Mouse (Mus musculus) Muller cell, postnatal 12 days (primary cell): Measurements from ENCODE around the gene Afdn.

Experiments used
- DNase-seq: peaks from one replicate; pipeline ENCODE4 v3.0.0-alpha.2; 2015; ENCODE audit errors: inconsistent ontology term

Afdn gene

GRCm38 (mm10) chr17:13759853-13760627 lies at the start of gene Afdn:
TSS of gene Afdn (plus strand) at chr17:13760539.
- DNase-seq = peak; percentile 89

GRCm38 (mm10) chr17:13711173-13711572 lies 49.2 kb upstream of the Afdn start:
- DNase-seq = no peak

DNA sequence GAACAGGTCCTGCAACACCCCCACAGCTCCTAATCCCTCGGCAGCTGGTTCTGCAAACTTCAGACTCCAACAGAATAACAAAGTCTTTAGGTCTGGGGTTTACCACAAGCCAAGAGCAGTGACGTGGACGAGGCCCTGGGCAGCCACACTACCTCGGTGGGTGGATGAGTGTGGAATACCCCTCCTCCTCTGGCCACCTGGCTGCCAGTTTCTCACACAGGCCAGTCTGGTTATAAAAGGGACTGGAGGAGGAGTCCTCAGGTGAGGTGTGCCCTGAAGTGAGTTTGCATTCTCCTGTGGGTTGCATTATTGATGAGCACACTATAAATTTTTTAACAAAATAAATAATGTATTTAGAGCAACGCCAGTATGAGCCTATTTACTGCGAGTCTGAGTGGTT lies 48.2 kb upstream of the Afdn start:
- DNase-seq = no peak

DNA sequence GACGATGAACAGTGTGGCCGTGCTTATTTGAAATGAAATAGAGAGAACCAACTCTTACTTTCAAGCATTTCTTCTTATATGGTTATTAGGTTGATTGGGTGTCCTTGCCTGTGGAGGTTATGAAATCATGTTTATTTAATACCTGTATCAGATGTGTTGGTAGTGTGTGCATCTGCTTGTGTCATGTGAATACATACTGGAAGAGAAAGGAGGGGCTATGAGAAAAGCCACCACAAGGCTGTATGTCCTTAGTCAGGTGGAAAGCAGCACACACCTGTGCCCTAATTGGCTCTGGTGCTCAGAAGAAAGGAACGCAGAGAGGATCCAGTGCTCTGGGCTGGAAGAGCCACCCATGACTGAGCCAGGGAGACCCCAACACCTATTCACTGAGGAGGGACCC lies 47.8 kb upstream of the Afdn start:
- no peak for DNase-seq

- DNase-seq = no peak
Measured at GRCm38 (mm10) chr17:13714128-13714527, 46.2 kb upstream of the Afdn start.

- DNase-seq = no peak
Measured at GRCm38 (mm10) chr17:13714654-13715053, 45.7 kb upstream of the Afdn start.

- DNase-seq = no peak
Measured at GRCm38 (mm10) chr17:13715511-13715910, 44.8 kb upstream of the Afdn start.

DNA sequence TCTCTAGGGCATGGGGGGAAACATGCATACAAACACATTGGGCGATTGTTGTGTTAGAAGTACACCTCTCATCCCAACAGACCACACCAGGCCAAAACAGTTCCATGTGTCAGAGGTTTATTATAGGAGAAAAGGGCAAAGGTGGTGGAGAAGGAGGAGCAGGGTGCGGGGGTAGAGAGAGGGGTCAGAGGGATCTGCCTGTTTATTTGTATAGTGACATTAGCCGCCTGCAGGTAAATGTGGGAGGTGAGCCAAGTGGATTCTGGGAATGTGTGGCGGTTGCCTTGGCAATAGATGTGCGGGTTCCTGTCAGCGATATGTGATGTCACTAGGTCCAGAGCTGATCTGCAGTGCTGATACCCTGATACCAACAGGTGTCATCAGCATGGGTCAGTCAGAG lies 44.0 kb upstream of the Afdn start:
- no peak for DNase-seq

GRCm38 (mm10) chr17:13717428-13717827 lies 42.9 kb upstream of the Afdn start:
- DNase-seq = no peak

- DNase-seq = no peak
Measured at GRCm38 (mm10) chr17:13720187-13720586, 40.2 kb upstream of the Afdn start.

GRCm38 (mm10) chr17:13721372-13721771 lies 39.0 kb upstream of the Afdn start:
- no peak for DNase-seq

DNA sequence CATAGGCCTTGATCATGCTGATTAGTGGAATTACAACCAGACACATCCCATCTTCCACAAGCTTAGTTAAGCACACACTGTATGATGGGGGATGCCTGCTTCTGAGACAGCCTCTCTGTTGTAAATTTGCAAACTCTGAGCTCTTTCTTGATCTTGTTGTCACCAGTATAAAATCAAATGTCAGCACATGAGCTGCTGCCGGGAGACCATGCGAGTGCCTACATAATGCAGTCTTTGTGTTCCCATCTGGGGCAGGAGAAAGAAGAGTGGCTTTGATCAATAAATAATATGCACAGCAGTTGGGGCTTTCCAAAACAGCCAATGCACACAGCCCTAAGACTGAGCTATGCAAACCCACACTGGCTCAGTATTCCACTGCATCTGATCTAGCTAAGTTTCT lies 37.9 kb upstream of the Afdn start:
- DNase-seq = no peak

DNA sequence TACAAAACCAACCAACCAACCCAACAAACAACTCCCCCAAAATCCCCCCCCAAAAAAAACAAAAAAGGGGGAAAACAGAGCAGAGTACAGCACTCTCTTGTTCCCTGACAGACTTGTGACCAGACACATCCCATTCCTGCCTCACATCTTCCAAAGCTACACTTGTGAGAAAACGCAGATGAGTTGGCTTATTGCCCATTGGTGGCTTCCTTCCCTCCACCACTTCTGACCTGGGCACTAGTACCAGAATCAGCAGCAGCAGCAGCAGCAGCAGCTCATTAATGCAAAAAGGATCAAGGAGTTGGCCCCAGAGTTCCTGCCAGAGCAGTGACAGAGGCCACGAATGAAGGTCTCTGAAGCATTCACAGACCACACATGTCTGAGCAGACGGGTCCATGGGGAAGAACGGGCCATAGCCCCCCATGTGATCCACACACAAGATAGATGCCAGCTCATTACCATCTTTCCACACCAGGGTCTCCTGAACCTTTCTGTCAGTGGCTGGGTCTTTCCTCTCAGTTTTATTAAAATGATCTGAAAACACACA lies 35.3 kb upstream of the Afdn start:
- no peak for DNase-seq

GRCm38 (mm10) chr17:13726832-13727355 lies 33.4 kb upstream of the Afdn start:
- no peak for DNase-seq

DNA sequence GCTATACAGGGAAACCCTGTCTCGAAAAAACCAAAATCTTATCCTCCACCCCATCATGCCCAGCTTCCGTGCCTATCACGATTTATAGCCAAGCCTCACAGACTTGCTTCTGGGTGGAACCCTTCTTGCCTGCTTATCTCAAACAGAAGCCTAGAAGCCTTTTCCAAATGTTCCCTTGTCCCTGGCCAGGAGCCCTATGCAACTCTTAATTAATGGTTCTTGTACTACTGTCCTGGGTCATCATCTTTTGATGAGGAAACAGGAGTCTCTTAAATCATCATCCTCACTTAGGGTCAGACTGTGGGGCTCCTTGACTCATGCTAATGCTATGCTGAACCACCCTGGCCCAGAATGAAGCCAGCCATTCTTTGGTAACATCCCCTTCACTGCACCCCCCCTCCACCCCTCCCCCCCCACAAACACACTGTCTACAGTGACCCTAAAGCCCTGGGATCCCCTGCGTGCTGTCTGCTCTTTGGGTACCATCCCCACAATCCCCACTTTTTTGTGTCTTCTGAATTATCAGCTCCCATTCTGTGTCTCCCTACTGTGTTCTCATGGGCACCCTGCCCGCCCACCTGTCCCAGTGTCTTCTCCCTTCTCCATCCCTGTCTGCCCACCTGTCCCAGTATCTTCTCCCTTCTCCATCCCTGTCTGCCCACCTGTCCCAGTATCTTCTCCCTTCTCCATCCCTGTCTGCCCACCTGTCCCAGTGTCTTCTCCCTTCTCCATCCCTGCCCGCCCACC lies 29.2 kb upstream of the Afdn start:
- DNase-seq = no peak

DNA sequence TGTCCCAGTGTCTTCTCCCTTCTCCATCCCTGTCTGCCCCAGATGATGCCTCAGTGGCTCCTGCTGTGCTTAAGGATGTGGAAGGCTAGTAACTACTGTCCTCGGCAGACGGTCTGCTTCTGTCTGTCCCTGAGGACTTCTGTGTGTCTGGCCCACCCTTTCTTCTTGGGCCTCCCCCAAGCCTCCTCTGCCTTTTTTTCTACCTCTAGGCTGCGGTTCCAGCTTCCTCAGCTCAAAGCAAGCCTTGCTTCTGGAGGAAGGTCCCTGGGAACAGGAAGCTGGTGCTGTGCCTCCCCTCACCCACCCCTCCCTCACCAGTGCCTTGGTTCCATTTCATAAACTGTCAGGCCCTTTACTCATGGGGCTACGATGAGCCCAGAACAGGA lies 28.6 kb upstream of the Afdn start:
- no peak for DNase-seq

DNA sequence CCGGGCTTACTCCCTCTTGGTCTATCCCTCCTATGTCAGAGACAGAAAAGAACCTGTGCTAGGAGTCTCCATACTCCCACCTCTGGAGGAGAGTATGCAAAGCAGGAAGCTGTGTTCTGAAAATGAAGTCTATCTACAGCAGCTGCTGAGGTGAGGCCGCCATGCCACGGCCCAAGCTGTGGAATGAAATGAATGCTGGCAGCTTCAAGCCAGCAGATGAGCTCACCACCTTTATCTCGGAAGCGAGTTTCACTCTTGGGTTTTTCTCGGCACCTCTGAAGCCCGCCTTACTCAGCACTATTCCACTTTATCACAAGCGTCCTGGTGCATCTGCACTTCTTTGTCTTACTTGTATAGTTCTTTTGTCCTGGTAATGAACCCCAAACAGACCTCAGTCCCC lies 27.7 kb upstream of the Afdn start:
- peak; percentile 39 for DNase-seq

DNA sequence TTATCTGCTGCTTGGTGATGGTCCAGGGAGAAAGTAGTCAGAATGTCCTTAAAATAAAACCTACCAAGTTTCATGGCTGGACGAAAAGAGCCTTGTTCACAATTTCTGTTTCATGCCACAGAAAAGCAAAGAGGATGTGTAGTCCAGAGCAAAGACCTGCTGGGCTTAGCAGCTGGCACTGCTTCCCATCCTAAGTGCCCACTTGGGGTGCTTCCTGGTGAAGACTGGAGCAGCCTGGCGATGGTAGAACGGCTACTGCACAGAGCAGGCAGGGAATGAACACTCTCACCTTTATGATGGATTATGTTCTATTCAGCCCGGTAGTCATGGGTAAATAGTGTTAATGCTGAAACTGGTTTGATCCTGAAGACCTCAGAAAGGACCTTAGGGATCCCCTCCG lies 26.4 kb upstream of the Afdn start:
- no peak for DNase-seq

- DNase-seq = no peak
Measured at GRCm38 (mm10) chr17:13735057-13735456, 25.3 kb upstream of the Afdn start.

- no peak for DNase-seq
Measured at GRCm38 (mm10) chr17:13735803-13736282, 24.5 kb upstream of the Afdn start.

GRCm38 (mm10) chr17:13737336-13737735 lies 23.0 kb upstream of the Afdn start:
- peak; percentile 67 for DNase-seq

DNA sequence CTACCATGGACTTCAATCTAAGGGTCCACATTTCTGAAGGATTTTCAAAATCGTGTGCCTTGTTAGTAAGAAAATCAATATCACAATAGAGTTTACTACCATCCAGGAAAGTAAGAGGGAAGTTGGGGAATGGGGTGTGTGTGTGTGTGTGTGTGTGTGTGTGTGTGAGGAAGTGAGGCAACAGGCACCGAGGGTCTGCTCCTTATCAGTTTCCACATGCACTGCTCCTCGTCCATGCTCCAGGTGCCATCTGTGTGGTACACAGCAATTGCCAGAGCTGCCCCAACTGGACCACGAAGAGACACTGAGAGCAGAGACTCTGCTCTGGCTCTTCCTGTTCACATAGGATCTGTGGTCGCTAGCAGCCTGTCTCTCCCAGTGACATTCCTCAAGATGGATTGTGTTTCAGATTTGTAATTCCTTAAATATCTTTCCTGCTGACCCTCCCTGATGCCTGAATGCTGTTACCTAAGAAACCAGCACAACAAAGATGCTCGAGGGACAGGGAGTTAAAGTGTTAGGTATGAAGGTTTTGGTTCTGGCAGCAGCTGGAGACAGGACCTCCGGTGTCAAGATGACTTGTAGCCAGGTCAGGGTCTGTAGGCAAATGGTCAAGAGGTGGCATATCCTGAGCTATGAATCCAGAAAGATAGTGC lies 22.1 kb upstream of the Afdn start:
- DNase-seq = peak; percentile 42
